Mouse (Mus musculus): Measurements from ENCODE around the gene Aanat. TPM values are rescaled to one million over a fixed set of nuclear protein-coding genes. Genes with fewer than 3 reads are reported as not detected.

Aanat gene
- polyA plus RNA-seq, 1 experiment from 2014 or later = not detected

DNA sequence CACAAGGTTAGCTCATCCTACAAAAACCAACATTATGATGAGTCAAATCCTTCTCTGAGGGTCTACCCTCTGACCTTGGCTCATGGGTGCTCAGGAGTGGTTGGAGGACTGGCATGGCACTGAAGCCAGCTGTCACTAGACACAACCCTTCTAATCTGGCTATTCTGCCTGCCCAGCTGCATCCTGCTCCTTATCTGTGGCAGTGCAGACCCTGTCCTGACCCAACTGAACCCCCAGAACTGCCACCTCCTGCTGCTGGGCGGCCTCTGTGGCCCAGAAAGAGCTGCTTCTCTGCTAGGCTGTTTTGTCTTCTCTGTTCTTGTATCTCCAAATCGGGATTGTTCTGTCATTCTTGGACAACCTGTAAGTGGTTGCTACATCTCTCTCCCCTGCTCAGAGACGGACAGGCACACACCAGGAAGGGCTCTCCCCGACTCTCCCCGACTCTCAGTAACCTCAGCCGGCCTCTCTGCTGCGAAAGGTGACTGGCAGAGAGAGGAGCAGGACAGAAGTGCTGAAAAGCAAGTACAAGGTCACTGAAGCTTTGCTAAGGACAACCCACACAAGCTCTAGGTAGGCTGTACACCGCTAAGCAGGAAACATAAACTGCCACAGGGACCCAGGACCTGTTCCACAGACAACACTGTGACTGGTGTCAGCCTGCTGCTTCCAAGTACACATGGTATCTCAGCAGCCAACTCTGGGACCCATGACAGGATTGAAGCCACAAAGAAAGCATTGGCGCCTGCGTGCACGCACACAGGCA is 36.8 kb upstream of the Aanat start:
- WGBS = 79% methylated on average over 11 of the region's 11 CpGs
- Histone ChIP-seq H3K9ac (ENCODE audit: low read depth, low read length) (no peak overlapping the region), H3K9me3 (ENCODE audit: control insufficient read depth, low read length) (no peaks in the 10 kb centered on the region), H3K4me3 (ENCODE audit: low read length) (no peak overlapping the region), H3K4me2 (replicated peaks; ENCODE audit: low read depth, low read length) (no peak overlapping the region), H3K36me3 (ENCODE audit: control insufficient read depth, insufficient read depth, low read length) (peaks cover 33% of the 10 kb centered on the region), H3K4me1 (ENCODE audit: control insufficient read depth, insufficient read depth, low read length) (peaks cover 7% of the 10 kb centered on the region; the same call in 1 of the 2 replicates), H3K27ac (ENCODE audit: low read depth, low read length) (no peak overlapping the region), H3K27me3 (ENCODE audit: control insufficient read depth, insufficient read depth, low read length) (no peaks in the 10 kb centered on the region)
- ATAC-seq (ENCODE audit: low FRiP score, low TSS enrichment) = no peak

DNA sequence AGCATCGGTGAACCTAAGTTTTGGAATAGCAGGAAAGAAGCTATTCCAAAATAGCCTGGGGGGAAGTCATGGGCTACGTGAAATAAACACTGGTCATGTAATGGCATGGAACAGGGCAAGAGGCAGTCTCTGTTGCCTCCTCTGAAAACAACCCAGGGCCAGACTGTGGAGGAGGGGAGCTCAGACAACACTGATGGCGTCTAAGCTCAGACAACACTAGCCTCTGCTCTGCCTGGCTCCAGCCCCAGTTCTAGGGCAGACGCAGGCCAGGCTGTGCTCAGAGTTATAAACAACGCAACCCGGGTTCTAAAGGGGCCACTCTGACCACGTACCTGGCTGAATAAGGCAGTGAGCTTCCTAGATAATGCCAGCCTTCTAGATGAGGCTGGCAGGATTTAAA is 35.5 kb upstream of the Aanat start:
- H3K27me3 ChIP-seq (ENCODE audit: control insufficient read depth, insufficient read depth, low read length) = no peaks in the 10 kb centered on the region
- no peak overlapping the region for H3K27ac ChIP-seq (ENCODE audit: low read depth, low read length)
- H3K4me3 ChIP-seq (ENCODE audit: low read length) = no peak overlapping the region
- no peak overlapping the region for H3K4me2 ChIP-seq (replicated peaks; ENCODE audit: low read depth, low read length)
- H3K9me3 ChIP-seq (ENCODE audit: control insufficient read depth, low read length) = no peaks in the 10 kb centered on the region
- ATAC-seq (ENCODE audit: low FRiP score, low TSS enrichment) = no peak
- H3K36me3 ChIP-seq (ENCODE audit: control insufficient read depth, insufficient read depth, low read length) = peaks cover 20% of the 10 kb centered on the region
- WGBS = 58% methylated on average over 7 of the region's 7 CpGs
- peaks cover 11% of the 10 kb centered on the region; the same call in 1 of the 2 replicates for H3K4me1 ChIP-seq (ENCODE audit: control insufficient read depth, insufficient read depth, low read length)
- H3K9ac ChIP-seq (ENCODE audit: low read depth, low read length) = no peak overlapping the region

DNA sequence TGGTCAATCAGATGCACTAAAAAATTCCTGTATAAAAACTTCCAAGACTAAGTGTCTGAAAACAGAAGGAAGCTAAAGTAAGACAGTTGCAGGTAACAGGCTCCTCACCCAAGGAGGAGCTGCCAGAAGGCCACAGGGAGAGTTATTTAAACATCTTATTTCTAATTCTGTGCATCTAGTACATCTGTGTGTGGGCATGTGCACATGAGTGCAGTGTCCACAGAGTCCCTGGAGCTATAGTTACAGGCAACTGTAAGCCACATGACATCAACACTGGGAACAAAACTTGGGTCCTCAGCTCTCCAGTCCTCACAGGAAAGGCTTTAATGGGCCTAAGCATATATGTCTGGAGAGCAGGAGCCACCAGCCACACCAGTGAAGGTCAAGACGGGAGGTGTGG is 34.0 kb upstream of the Aanat start:
- no peaks in the 10 kb centered on the region for H3K9me3 ChIP-seq (ENCODE audit: control insufficient read depth, low read length)
- H3K27ac ChIP-seq (ENCODE audit: low read depth, low read length) = no peak overlapping the region
- H3K27me3 ChIP-seq (ENCODE audit: control insufficient read depth, insufficient read depth, low read length) = no peaks in the 10 kb centered on the region
- no peak for ATAC-seq (ENCODE audit: low FRiP score, low TSS enrichment)
- H3K4me2 ChIP-seq (replicated peaks; ENCODE audit: low read depth, low read length) = no peak overlapping the region
- WGBS = 58% methylated on average over 1 of the region's 1 CpGs
- H3K4me3 ChIP-seq (ENCODE audit: low read length) = no peak overlapping the region
- 0 out of 2 replicates have a peak, but pooled peaks cover 5% of the 10 kb centered on the region for H3K36me3 ChIP-seq (ENCODE audit: control insufficient read depth, insufficient read depth, low read length)
- H3K9ac ChIP-seq (ENCODE audit: low read depth, low read length) = no peak overlapping the region
- H3K4me1 ChIP-seq (ENCODE audit: control insufficient read depth, insufficient read depth, low read length) = peaks cover 19% of the 10 kb centered on the region; the same call in 1 of the 2 replicates

GRCm38 (mm10) chr11:116554171-116554878 is 31.9 kb upstream of the Aanat start:
- Histone ChIP-seq H3K4me2 (replicated peaks; ENCODE audit: low read depth, low read length) (no peak overlapping the region), H3K9ac (ENCODE audit: low read depth, low read length) (no peak overlapping the region), H3K4me1 (ENCODE audit: control insufficient read depth, insufficient read depth, low read length) (peaks cover 19% of the 10 kb centered on the region; the same call in 1 of the 2 replicates), H3K36me3 (ENCODE audit: control insufficient read depth, insufficient read depth, low read length) (no peaks in the 10 kb centered on the region), H3K27me3 (ENCODE audit: control insufficient read depth, insufficient read depth, low read length) (no peaks in the 10 kb centered on the region), H3K9me3 (ENCODE audit: control insufficient read depth, low read length) (no peaks in the 10 kb centered on the region), H3K27ac (ENCODE audit: low read depth, low read length) (no peak overlapping the region), H3K4me3 (ENCODE audit: low read length) (no peak overlapping the region)
- WGBS = 46% methylated on average over 12 of the region's 12 CpGs
- no peak for ATAC-seq (ENCODE audit: low FRiP score, low TSS enrichment)

DNA sequence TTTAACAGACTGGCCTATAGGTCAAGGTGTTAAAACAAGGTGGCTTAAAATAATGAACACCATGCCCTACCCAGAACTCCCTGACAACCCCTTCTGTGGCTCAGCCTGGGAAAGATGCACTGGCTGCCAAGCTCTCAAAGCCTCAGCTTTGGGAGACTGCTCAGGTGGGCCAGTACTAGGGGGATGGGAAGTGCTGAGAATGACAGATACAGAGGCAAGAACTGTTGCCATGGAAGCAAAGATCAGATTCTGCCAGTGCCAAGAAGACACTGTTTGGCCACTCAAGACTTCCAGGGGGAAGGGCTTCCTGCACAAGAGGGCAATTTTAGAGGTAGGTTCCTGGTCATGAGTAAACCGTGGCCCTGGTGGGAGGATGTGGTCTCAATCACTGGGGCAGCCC is 30.7 kb upstream of the Aanat start:
- Histone ChIP-seq H3K36me3 (ENCODE audit: control insufficient read depth, insufficient read depth, low read length) (no peaks in the 10 kb centered on the region), H3K4me3 (ENCODE audit: low read length) (no peak overlapping the region), H3K27ac (ENCODE audit: low read depth, low read length) (no peak overlapping the region), H3K27me3 (ENCODE audit: control insufficient read depth, insufficient read depth, low read length) (no peaks in the 10 kb centered on the region), H3K4me1 (ENCODE audit: control insufficient read depth, insufficient read depth, low read length) (peaks cover 19% of the 10 kb centered on the region; the same call in 1 of the 2 replicates), H3K9me3 (ENCODE audit: control insufficient read depth, low read length) (no peaks in the 10 kb centered on the region), H3K9ac (ENCODE audit: low read depth, low read length) (no peak overlapping the region), H3K4me2 (replicated peaks; ENCODE audit: low read depth, low read length) (no peak overlapping the region)
- WGBS = 35% methylated on average over 1 of the region's 1 CpGs
- no peak for ATAC-seq (ENCODE audit: low FRiP score, low TSS enrichment)

DNA sequence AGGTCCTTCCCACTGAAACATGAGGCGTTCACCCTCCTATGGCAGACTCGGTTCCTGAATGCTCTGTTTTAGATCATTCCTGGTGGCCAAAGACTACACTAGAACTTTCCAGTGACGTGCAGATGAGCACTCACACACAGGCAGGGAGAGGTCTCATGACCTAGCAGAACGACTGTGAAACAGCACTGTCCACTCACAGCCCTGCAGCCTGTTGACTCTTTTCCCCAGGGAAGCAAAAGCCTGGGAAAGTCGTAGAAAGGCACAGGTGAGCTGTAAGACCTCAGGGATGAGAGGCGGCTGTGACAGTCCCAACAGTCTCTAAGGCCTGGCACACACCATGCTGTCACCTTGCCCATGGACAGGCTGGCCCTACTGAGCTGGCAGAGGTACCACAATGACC is 29.9 kb upstream of the Aanat start:
- H3K9ac ChIP-seq (ENCODE audit: low read depth, low read length) = no peak overlapping the region
- 0 out of 2 replicates have a peak overlapping the region, but pooled peaks have one; percentile 11 for H3K27ac ChIP-seq (ENCODE audit: low read depth, low read length)

GRCm38 (mm10) chr11:116565283-116566041 is 20.8 kb upstream of the Aanat start:
- H3K9me3 ChIP-seq (ENCODE audit: control insufficient read depth, low read length) = no peaks in the 10 kb centered on the region
- WGBS = 44% methylated on average over 7 of the region's 7 CpGs
- H3K27ac ChIP-seq (ENCODE audit: low read depth, low read length) = no peak overlapping the region
- H3K4me3 ChIP-seq (ENCODE audit: low read length) = no peak overlapping the region
- peaks cover 6% of the 10 kb centered on the region; the same call in 1 of the 2 replicates for H3K4me1 ChIP-seq (ENCODE audit: control insufficient read depth, insufficient read depth, low read length)
- no peak for ATAC-seq (ENCODE audit: low FRiP score, low TSS enrichment)
- no peaks in the 10 kb centered on the region for H3K27me3 ChIP-seq (ENCODE audit: control insufficient read depth, insufficient read depth, low read length)
- no peak overlapping the region for H3K9ac ChIP-seq (ENCODE audit: low read depth, low read length)
- no peaks in the 10 kb centered on the region for H3K36me3 ChIP-seq (ENCODE audit: control insufficient read depth, insufficient read depth, low read length)
- no peak overlapping the region for H3K4me2 ChIP-seq (replicated peaks; ENCODE audit: low read depth, low read length)

More for the DNA sequence above, 29.9 kb upstream of the Aanat start:
- WGBS = 45% methylated on average over 6 of the region's 6 CpGs
- Histone ChIP-seq H3K4me1 (ENCODE audit: control insufficient read depth, insufficient read depth, low read length) (peaks cover 15% of the 10 kb centered on the region; the same call in 1 of the 2 replicates), H3K36me3 (ENCODE audit: control insufficient read depth, insufficient read depth, low read length) (no peaks in the 10 kb centered on the region), H3K4me2 (replicated peaks; ENCODE audit: low read depth, low read length) (no peak overlapping the region), H3K27me3 (ENCODE audit: control insufficient read depth, insufficient read depth, low read length) (no peaks in the 10 kb centered on the region), H3K4me3 (ENCODE audit: low read length) (no peak overlapping the region), H3K9me3 (ENCODE audit: control insufficient read depth, low read length) (no peaks in the 10 kb centered on the region)
- ATAC-seq (ENCODE audit: low FRiP score, low TSS enrichment) = no peak

DNA sequence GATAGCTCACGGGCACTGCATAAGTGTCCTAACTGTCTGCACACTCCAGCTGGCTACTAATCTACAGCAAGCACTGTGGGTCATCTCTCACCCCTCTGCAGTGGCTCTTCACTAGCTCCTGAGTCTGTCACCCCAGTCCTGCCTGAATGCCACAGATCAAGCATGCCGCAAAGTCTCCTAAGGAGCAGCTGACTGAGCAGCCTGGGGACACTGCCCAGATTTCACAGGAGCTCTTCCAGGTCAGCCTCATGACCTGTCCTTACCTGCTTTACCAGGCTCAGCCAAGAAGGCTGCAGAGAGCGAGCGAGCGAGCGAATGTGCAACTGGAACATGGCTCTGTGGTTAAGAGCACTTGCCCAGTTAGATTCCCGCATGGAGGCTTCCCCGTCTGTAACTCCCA is 18.7 kb upstream of the Aanat start:
- no peak overlapping the region for H3K4me2 ChIP-seq (replicated peaks; ENCODE audit: low read depth, low read length)
- WGBS = 80% methylated on average over 8 of the region's 8 CpGs

More for the DNA sequence above, 18.7 kb upstream of the Aanat start:
- no peaks in the 10 kb centered on the region for H3K36me3 ChIP-seq (ENCODE audit: control insufficient read depth, insufficient read depth, low read length)
- H3K9me3 ChIP-seq (ENCODE audit: control insufficient read depth, low read length) = no peaks in the 10 kb centered on the region
- peaks cover 6% of the 10 kb centered on the region; the same call in 1 of the 2 replicates for H3K4me1 ChIP-seq (ENCODE audit: control insufficient read depth, insufficient read depth, low read length)
- no peak overlapping the region for H3K9ac ChIP-seq (ENCODE audit: low read depth, low read length)
- no peak for ATAC-seq (ENCODE audit: low FRiP score, low TSS enrichment)
- no peak overlapping the region for H3K4me3 ChIP-seq (ENCODE audit: low read length)
- H3K27me3 ChIP-seq (ENCODE audit: control insufficient read depth, insufficient read depth, low read length) = no peaks in the 10 kb centered on the region
- no peak overlapping the region; the same call in 1 of the 2 replicates for H3K27ac ChIP-seq (ENCODE audit: low read depth, low read length)
